Mouse (Mus musculus): Measurements from ENCODE around the gene Ccdc151.

The Ccdc151 gene

DNA sequence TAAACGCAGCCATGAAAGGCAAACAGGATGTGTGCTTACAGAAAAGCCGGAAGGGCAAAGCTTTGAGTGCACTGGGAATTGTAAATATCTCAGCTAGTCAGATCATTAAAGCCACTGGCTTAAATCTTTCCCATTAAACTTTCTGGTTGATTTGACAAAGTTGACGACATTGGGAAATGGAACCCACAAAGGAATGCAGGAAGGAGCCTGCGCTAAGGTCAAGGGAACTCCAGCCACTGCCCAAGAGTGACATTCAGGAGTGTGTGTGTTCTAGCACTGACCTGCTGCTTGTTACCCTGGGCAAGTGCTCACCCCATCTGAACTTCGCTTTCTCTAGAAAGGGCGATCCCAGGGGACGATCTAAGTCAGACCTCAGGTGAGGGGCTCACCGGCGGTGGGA is 42.3 kb downstream of the Ccdc151 start:
- no peak for ATAC-seq (ENCODE audit: insufficient number of reproducible peaks, low FRiP score, low TSS enrichment)

DNA sequence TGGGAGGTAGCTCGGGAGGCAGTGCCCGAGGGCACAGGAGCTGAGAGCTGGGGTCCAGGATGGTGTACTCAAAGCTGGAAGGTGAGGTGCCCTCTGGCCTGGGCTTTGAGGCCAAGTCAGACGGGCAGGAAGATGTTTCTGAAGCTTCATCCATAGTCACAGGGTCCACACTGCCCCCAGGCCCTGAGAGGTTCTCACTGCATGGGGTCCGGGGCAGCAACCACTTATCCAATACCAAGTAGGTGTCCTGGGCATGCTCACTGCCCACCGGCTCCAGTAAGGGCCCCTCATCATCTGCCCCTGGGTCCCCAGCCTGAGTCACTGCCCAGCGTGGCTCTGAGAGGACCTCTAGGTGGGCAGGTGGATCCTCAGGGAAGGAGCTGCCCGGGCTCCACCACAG is 43.2 kb downstream of the Ccdc151 start:
- no peak for ATAC-seq (ENCODE audit: insufficient number of reproducible peaks, low FRiP score, low TSS enrichment)

DNA sequence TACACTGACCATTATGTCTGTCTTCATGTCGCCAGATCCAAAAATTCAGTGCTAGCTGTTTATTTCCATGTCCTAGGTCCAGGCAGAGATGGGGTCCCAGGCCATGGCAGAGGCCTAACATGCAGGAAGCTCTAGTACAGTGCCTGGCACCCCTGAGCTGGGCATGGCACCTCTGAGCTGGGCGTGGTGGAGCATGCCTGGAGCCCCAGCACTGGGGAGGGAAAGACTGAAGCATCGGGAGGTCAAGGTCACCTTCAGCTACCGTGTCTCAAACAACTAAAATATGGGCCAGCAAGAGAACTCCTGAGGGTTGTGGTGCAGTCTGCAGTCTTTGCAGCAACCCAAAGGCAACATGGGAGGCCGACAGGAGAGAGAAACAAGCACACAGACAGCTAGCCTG is 44.1 kb downstream of the Ccdc151 start:
- no peak for ATAC-seq (ENCODE audit: insufficient number of reproducible peaks, low FRiP score, low TSS enrichment)

DNA sequence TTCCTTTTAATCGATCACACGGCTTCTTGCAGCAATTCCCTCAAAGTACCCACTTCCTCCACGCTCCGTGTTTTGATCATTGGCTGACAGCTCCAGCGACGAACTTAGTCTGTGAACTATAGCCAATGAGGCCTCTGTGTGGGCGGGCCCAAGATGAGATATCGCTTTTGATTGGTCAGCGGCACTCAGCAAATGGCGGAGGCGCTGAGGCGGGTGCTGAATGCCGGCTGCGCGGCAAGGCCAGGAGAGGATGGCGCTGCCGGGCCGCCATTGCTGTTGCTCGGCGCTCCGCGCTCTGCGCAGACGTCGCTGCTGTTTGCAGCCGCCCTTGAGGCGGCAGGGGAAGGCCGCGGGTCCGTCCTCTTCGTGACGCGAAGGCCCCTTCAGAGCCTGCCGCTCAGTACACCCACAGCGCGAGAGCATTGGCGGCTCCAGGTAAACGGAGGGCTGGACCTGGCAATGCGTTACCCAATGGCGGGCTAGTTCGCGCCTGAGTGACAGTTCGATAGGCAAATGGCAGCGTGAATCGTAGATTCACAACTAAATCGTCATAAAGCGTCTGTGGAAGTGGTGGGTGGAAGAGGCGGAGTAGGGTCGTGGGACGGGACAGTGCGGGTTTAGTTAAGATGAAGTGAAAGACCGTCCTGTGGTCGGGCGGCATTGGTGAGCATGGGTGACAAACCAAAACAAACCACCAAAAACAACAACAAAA is 46.7 kb downstream of the Ccdc151 start, which contains the start of gene Swsap1:
Gene Swsap1 (plus strand): TSS at position 186 of the 712 bp plus-strand sequence.
- ATAC-seq (ENCODE audit: insufficient number of reproducible peaks, low FRiP score, low TSS enrichment) = peak; percentile 94

DNA sequence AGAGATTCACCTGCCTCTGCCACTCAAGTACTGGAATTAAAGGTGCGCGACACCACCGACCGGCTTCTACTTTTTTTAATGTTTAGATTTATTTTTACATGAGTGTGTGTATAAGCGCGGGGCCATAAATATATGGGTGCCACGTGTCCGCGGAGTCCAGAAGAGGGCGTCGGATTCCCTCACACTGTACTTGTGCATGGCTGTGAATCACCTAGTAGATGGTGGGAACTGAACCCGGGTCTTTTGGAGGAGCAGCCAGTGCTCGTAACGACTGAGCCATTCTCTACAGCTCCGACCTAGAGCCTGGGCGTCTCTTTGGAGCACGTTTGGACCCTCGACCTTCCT is 47.2 kb downstream of the Ccdc151 start:
- peak; percentile 59 for ATAC-seq (ENCODE audit: insufficient number of reproducible peaks, low FRiP score, low TSS enrichment)

DNA sequence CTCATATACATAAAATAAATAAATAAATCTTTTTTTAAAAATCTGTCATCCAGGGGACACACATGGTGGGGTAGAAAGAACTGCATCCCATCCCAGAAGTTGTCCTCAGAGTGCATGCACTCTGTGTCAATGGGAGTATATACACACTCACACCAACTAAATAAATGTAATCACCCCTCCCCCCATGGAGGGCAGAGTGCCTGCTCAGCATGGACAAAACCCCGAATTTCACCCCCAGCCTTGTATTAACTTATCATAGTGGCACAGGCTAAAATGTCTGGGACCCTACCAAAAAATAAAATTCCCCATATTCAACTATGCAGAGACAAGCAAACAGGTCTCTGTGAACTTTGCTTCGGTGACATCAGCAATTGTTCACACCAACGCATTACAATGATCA is 47.8 kb downstream of the Ccdc151 start:
- ATAC-seq (ENCODE audit: insufficient number of reproducible peaks, low FRiP score, low TSS enrichment) = no peak

DNA sequence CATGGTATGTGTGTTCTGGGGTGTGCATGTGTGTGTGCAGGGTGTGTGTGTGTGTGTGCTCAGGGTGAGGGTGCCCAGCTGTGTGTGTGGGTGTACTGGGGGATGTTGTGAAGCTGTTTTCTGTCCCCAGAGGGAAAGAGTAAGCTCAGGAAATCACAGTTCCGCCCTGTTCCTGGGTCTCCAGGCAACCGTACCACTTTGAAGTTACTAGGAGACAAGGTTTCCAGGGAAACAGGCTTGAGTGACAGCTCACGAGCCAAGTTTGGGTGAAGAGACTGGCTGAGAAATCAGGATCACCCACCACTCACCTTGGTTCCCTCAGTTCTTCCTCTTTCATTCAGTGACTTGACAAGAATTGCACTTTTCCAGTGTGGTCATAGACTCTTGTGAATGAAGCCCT is 48.8 kb downstream of the Ccdc151 start:
- no peak for ATAC-seq (ENCODE audit: insufficient number of reproducible peaks, low FRiP score, low TSS enrichment)

DNA sequence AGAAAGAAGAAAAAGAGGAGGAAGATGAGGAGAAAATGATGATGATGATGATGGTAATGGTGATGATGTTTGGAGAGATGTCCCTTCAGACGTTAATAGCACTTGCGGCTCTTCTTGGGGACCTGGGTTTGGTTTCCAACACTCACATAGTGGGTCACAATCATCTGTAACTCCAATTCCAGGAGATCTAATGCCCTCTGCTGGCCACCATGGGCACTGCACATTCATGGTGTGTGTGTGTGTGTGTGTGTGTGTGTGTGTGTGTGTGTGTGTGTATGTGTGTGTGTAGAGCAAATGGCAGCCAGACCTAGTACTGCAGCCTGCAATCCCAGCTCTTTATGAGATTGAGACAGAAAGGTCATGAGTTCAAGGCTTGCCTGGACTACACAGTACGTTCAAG is 50.5 kb downstream of the Ccdc151 start:
- ATAC-seq (ENCODE audit: insufficient number of reproducible peaks, low FRiP score, low TSS enrichment) = no peak

DNA sequence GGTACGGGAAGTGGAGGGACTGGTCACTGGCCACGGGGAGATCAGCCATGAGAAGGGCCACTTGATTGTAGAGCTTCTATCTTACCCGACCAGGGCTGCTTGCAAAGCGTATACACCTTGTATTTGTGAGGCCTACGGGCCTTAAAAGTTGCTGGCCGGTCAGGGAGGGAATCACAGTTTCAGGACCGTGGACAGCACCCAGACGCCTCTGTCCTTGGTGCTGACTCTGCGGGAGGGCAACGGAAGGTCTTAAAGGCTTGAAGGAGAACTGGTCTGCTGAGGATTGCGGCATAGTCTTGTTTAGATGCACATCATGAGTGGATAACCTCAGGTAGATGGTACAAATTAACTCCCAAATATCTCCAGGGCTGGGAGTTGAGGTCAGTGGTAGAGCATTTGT is 52.1 kb downstream of the Ccdc151 start:
- no peak for ATAC-seq (ENCODE audit: insufficient number of reproducible peaks, low FRiP score, low TSS enrichment)

DNA sequence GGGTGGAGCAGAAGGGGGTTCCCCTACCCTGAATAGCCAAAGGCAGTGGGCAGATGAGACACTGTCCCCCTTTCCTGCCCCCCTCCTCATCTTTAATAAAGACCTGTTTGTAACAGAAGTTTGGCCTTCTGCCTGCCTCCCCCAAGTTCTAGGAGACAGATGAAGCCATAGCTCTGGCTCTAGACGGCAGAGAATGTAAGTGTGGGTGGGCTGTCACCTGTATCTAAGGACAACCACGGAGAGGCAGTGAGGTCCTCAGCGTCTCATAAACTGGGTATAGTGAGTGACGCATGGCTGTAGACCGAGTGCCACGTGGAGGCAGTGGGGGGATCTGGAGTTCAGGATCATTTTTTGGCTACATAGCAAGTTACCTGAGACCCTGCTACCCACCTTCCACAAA is 53.6 kb downstream of the Ccdc151 start:
- no peak for ATAC-seq (ENCODE audit: insufficient number of reproducible peaks, low FRiP score, low TSS enrichment)

DNA sequence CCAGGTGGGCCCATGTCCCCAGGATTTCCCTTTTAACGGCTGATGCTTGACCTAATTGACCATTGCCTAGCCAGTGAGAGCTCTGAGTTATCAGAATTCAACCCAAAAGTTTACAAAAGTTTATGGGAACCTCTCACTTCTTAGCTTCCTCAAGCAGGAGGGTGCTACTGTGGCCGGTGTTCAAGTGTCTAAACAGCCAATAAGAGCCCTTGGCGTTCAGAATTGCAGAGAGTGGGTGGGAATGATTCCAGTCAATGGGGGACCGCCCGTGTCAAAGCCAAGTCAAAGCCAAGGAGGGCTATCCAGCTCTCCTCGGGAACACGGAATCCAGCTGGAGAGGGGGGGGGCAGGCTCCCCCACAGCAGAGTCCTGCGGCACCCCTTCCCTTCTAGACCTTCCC is 54.3 kb downstream of the Ccdc151 start:
- ATAC-seq (ENCODE audit: insufficient number of reproducible peaks, low FRiP score, low TSS enrichment) = no peak

DNA sequence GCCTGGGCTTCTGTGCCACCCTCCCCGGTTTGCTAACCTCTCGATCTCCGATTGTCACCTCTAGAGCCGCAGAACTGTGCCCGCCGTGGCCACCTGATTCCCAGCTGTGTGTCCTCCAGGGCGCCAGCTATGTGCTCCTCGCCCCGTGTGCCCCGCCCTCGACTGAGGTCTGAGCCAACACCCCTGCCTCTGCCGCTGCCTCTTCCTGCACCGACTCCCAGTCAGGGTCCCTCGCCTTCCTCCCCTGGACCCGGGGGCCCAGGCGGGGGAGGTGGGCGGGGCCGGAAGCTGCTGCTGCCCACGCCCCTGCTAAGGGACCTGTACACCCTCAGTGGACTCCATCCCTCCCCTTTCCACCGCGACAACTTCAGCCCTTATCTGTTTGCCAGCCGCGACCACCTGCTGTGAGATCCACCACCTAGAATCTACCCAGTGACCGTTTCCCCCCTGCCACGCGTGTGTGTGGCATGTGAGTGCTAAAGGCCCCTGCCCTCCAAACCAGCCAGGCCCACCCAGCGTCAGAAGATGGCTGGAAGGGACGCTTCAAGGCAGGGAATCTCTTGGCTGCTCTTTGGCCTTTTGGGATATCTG is 54.8 kb downstream of the Ccdc151 start:
- ATAC-seq (ENCODE audit: insufficient number of reproducible peaks, low FRiP score, low TSS enrichment) = no peak

DNA sequence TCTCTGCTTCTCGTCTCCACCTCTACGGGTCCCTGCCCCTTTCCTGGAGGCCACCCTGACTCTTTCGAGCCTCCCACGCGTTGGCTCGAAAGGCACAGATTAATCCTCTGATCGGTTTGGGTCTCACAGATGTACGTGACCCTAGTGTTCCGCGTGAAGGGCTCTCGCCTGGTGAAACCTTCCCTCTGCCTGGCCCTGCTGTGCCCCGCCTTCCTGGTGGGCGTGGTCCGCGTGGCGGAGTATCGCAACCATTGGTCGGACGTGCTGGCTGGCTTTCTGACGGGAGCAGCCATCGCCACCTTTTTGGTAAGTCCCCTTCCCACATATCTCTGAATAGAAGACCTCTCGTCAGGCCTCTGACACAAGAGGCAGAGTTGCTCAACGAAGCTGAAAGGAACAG is 58.2 kb downstream of the Ccdc151 start:
- ATAC-seq (ENCODE audit: insufficient number of reproducible peaks, low FRiP score, low TSS enrichment) = no peak

DNA sequence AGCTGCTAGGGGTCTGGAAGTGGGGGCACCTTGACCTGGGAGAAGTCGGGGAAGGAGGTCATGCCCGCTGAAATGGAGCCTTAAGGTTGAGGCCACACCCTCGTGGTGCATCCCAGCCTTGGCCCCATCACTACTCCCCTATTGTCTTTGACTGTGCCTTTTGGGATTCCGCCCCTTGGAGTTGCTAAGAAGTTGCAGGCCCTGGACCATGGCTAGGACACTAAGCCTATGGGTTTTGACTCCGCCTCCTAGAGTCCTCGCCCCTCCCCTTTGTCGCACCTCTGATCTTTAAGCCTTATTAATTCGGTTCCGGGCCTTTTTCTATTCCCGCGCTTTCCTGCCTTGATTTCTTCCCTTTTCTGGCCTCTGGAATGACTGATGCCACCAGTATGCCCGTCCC is 58.8 kb downstream of the Ccdc151 start:
- ATAC-seq (ENCODE audit: insufficient number of reproducible peaks, low FRiP score, low TSS enrichment) = no peak

DNA sequence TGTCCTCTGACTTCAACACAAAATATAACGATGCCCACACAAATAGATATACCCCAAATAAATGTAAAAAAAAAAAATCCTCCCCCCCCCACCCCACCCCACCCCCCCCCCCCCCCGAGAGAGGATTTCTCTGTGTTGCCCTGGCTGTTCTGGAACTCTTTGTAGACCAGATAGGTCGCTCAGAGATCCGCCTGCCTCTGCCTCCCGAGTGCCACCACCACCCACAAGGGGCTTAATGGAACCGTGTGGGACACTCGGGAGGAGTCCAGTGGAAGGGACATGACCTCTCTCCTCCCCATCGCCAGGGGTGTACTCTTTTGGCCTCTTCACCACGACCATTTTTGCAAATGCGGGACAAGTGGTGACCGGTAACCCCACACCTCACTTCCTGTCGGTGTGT is 59.4 kb downstream of the Ccdc151 start:
- no peak for ATAC-seq (ENCODE audit: insufficient number of reproducible peaks, low FRiP score, low TSS enrichment)
